ENCODE assay signal across 8 mouse cellular contexts in genomic region chr9:110304516-110304915, GRCm38 (mm10). TPM values are rescaled to one million over a fixed set of nuclear protein-coding genes. Genes with fewer than 3 reads are reported as not detected.
A peak's percentile ranks its signal among the peaks of the same experiment; 100 is the strongest.
DNase-seq lines count a peak whose midpoint lies in the region; ATAC-seq lines count a peak whose summit lies in the region.

No protein-coding gene starts in this region.

- H3K4me2 ChIP-seq in hindbrain, embryonic 11.5 days (replicated peaks; ENCODE audit: low read depth, low read length), result peak overlapping the region; percentile 67
- H3K4me2 ChIP-seq in liver, embryonic 16.5 days (ENCODE audit: low read depth, low read length), result peak overlapping the region; percentile 94
- H3K4me2 ChIP-seq in stomach, embryonic 14.5 days (replicated peaks; ENCODE audit: low read depth, low read length), result peak overlapping the region; percentile 55

- H3K9ac ChIP-seq in hindbrain, embryonic 11.5 days (ENCODE audit: low read depth, low read length), result peak overlapping the region; percentile 76
- peak overlapping the region; percentile 69 for H3K9ac ChIP-seq in liver, embryonic 16.5 days (ENCODE audit: low read depth, low read length)
- peak overlapping the region; percentile 43; the same call in 1 of the 2 replicates for H3K9ac ChIP-seq in stomach, embryonic 14.5 days (replicated peaks; ENCODE audit: low read depth, low read length)

- no peaks in the 10 kb centered on the region for H3K27me3 ChIP-seq in hindbrain, embryonic 11.5 days (ENCODE audit: control insufficient read depth, insufficient read depth, low read length)
- H3K27me3 ChIP-seq in liver, embryonic 16.5 days (ENCODE audit: control insufficient read depth, insufficient read depth, low read depth, low read length), result no peaks in the 10 kb centered on the region
- no peaks in the 10 kb centered on the region for H3K27me3 ChIP-seq in stomach, embryonic 14.5 days (ENCODE audit: control insufficient read depth, insufficient read depth, low read length)

- H3K4me1 ChIP-seq in hindbrain, embryonic 11.5 days (replicated peaks; ENCODE audit: control insufficient read depth, insufficient read depth, low read length), result no peaks in the 10 kb centered on the region
- peaks cover 6% of the 10 kb centered on the region for H3K4me1 ChIP-seq in liver, embryonic 16.5 days (ENCODE audit: control insufficient read depth, low read depth, low read length)
- peaks cover 6% of the 10 kb centered on the region; the same call in 1 of the 2 replicates for H3K4me1 ChIP-seq in stomach, embryonic 14.5 days (ENCODE audit: control insufficient read depth, insufficient read depth, low read length)

- no peaks in the 10 kb centered on the region for H3K36me3 ChIP-seq in hindbrain, embryonic 11.5 days (ENCODE audit: control insufficient read depth, insufficient read depth, low read length)
- no peaks in the 10 kb centered on the region for H3K36me3 ChIP-seq in liver, embryonic 16.5 days (ENCODE audit: control insufficient read depth, insufficient read depth)
- H3K36me3 ChIP-seq in stomach, embryonic 14.5 days (ENCODE audit: control insufficient read depth, insufficient read depth, low read length), result no peaks in the 10 kb centered on the region

- peak; percentile 54 to 59 for DNase-seq in right cerebral cortex, postnatal 10 days (ENCODE audit: low spot score in 2 of 2)
- no peak for DNase-seq in right cerebral cortex, adult 18-20 months
- peak; percentile 71 for DNase-seq in hindbrain, embryonic 11.5 days (ENCODE audit: low spot score)
- DNase-seq in gastrocnemius, postnatal 4 days (ENCODE audit: low spot score in 2 of 2), result no peak
- DNase-seq in layer of hippocampus, adult 11-12 months (ENCODE audit: low spot score), result no peak

- peak; percentile 50 for ATAC-seq in common myeloid progenitor, adult 5-6 weeks (replicated peaks; ENCODE audit: low read depth, poor library complexity, severe bottlenecking)
- peak; percentile 59 for ATAC-seq in hindbrain, embryonic 11.5 days (ENCODE audit: low FRiP score)
- no peak for ATAC-seq in liver, embryonic 16.5 days (ENCODE audit: low read depth)
- ATAC-seq in stomach, embryonic 14.5 days (ENCODE audit: insufficient number of reproducible peaks, insufficient read depth, low FRiP score, low read depth), result no peak

- no peaks in the 10 kb centered on the region for H3K9me3 ChIP-seq in hindbrain, embryonic 11.5 days (ENCODE audit: control insufficient read depth, low read length)
- peaks cover 5% of the 10 kb centered on the region; the same call in 1 of the 2 replicates for H3K9me3 ChIP-seq in liver, embryonic 16.5 days (replicated peaks; ENCODE audit: control insufficient read depth, low read length)
- 0 out of 2 replicates have a peak, but pooled peaks cover 3% of the 10 kb centered on the region for H3K9me3 ChIP-seq in stomach, embryonic 14.5 days (ENCODE audit: control insufficient read depth, low read depth, low read length)

- WGBS in hindbrain, embryonic 11.5 days, result 5% methylated on average over 4 of the region's 4 CpGs
- 7% methylated on average over 4 of the region's 4 CpGs for WGBS in liver, embryonic 16.5 days (ENCODE audit: insufficient replicate concordance)
- WGBS in stomach, embryonic 14.5 days, result under 1% methylated on average over 4 of the region's 4 CpGs

- H3K4me3 ChIP-seq in hindbrain, embryonic 11.5 days (ENCODE audit: low read depth, low read length), result peak overlapping the region; percentile 48
- peak overlapping the region; percentile 82 for H3K4me3 ChIP-seq in liver, embryonic 16.5 days (ENCODE audit: low read depth, low read length)
- H3K4me3 ChIP-seq in stomach, embryonic 14.5 days (ENCODE audit: low read depth, low read length), result peak overlapping the region; percentile 44

- peak overlapping the region; percentile 86 for H3K27ac ChIP-seq in hindbrain, embryonic 11.5 days (ENCODE audit: low read depth, low read length)
- H3K27ac ChIP-seq in liver, embryonic 16.5 days (ENCODE audit: low read length), result peak overlapping the region; percentile 76
- H3K27ac ChIP-seq in stomach, embryonic 14.5 days (ENCODE audit: low read length), result peak overlapping the region; percentile 89

RNA-seq across cellular contexts. Expression of gene Elp6, which starts 0.5 kb away (rescaled TPM):
- 3.8 and 6.4 TPM in 2 replicates for total RNA-seq in common myeloid progenitor, adult 5-6 weeks (2017)
- 35.1 and 41.9 TPM in 2 replicates for polyA plus RNA-seq in hindbrain, embryonic 11.5 days (2014; fragmentation: Nextera tagmentation; extraction: Ambion mirVana)
- 6.0 and 6.1 TPM in 2 replicates for polyA plus RNA-seq in liver, embryonic 16.5 days (2015; fragmentation: Nextera tagmentation; extraction: Ambion mirVana)
- polyA plus RNA-seq in stomach, embryonic 14.5 days (2014; fragmentation: Nextera tagmentation; extraction: Ambion mirVana), result 23.6 and 25.5 TPM in 2 replicates
- 1 to 10 TPM; 4.8 to 5.5 TPM for total RNA-seq in gastrocnemius, postnatal 4 days (2021)

RNA-seq across cellular contexts. Expression of gene Scap, which starts 28.6 kb away (rescaled TPM):
- 23.6 and 27.4 TPM in 2 replicates for total RNA-seq in common myeloid progenitor, adult 5-6 weeks (2017)
- polyA plus RNA-seq in hindbrain, embryonic 11.5 days (2014; fragmentation: Nextera tagmentation; extraction: Ambion mirVana), result 22.5 and 26.0 TPM in 2 replicates
- polyA plus RNA-seq in liver, embryonic 16.5 days (2015; fragmentation: Nextera tagmentation; extraction: Ambion mirVana), result 31.8 and 36.6 TPM in 2 replicates
- polyA plus RNA-seq in stomach, embryonic 14.5 days (2014; fragmentation: Nextera tagmentation; extraction: Ambion mirVana), result 28.4 and 32.3 TPM in 2 replicates
- 10 to 100 TPM; 25.1 to 29.4 TPM for total RNA-seq in gastrocnemius, postnatal 4 days (2021)

Comparison
In these comparisons a context has a peak if more than half of its experiments do, and no peak if none do; other contexts are left out.
1. DNase-seq: peak in right cerebral cortex, postnatal 10 days (2 of 2) and hindbrain, embryonic 11.5 days (single experiment); none in right cerebral cortex, adult 18-20 months (single experiment), gastrocnemius, postnatal 4 days (0 of 2) and layer of hippocampus, adult 11-12 months (single experiment).
2. ATAC-seq: peak in common myeloid progenitor, adult 5-6 weeks (single experiment) and hindbrain, embryonic 11.5 days (single experiment); none in liver, embryonic 16.5 days (single experiment) and stomach, embryonic 14.5 days (single experiment).
3. Peak in every context shown above with its lines, with median percentiles within 50 percentile points of each other: H3K27ac ChIP-seq, H3K4me2 ChIP-seq, H3K4me3 ChIP-seq and H3K9ac ChIP-seq.